Mouse (Mus musculus): ENCODE measurements around the gene Ndufs1.
"Not testable (repeated sequence)": the region's sequence is repeated elsewhere in the genome, so short reads cannot be mapped to it uniquely, and the experiment has no call there.

The Ndufs1 gene

GRCm38 (mm10) chr1:63176604-63177421, at the start of gene Ndufs1, which contains the start of gene Eef1b2:
Gene Ndufs1 (minus strand): TSS chr1:63176833.
Gene Eef1b2 (plus strand): TSS chr1:63176825.
- peak; percentile 95 for DNase-seq (ENCODE audit: low spot score)

DNA sequence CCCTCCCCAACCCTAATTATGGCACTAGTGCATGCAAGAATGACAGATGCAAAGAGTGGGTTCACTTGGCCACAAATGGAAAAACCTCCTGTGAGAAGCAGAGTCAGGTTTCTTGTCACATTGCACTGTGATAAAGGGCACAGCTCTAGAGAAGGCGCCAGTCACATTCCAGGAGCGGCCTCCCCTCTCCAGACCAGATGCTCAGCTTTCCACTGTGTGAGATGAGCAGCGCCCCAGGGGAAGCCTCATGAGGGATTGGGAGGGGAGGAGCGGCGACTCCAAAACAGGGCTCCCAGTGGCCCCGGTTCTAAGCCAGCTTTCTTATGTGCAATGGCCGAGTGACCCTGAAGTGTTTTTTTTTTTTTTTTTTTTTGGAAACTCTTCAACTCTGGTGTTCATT, 49.3 kb upstream of the Ndufs1 start:
- DNase-seq (ENCODE audit: low spot score): no peak

- no peak for DNase-seq (ENCODE audit: low spot score)
These were observed 48.4 kb upstream of the Ndufs1 start for GRCm38 (mm10) chr1:63225009-63225408.

- no peak for DNase-seq (ENCODE audit: low spot score)
These were observed 42.6 kb upstream of the Ndufs1 start for GRCm38 (mm10) chr1:63219277-63219676.

GRCm38 (mm10) chr1:63214631-63215030, 38.0 kb upstream of the Ndufs1 start:
- DNase-seq (ENCODE audit: low spot score): no peak

DNA sequence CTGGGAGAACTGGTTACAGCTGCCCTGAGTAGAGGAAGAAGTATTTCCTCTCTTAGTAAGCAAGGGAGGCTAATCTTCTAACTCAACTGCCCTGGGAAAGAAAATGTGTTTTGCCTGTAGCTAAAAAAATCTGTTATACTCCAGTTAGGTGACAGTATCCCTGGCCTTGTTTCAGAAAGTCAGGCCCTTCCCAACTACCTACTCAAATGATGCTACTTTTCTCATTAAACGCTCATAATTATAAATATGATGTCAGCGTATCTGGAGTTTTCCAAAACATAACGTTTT, 37.6 kb upstream of the Ndufs1 start, which contains the start of gene Gpr1:
Gene Gpr1 (minus strand): TSS at position 273 of the 288 bp plus-strand sequence.
- DNase-seq (ENCODE audit: low spot score): no peak

DNA sequence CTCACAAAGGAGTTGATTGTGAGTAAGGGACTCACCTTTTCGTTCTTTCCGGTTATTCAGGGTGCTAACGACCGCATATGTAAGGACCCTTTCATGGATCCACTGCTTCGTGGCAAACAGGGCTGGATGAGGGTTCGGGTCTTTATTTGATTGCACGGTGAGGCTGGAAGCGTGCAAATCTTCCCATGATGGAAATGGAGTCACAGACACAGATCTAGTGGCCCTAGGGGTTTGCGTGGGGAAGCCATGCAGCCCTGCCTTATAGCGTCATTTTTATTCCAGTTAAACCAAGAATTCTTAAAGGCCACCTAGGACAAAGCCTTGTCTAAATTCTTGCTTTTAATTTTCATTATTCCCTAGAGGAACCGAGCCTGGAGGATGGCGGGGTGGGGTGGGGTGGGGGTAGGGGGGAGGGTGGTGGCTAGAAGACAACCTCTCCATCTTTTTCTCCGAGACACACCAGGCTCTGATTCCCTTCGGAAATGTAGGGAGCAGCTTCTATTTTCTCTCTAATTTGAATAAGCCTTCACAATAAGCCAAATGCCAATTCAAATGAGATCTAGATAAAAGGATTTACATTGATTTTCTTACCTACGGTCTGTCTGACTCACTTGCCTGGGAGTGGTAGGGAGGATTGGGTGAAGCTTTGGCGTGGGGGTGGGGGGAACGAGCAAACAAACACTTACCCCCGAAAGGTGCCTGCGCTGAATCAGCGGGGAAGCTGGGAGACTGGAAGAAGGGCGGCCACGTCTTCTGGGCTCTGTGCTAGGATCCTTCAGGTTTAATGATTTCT, 37.0 kb upstream of the Ndufs1 start:
- DNase-seq (ENCODE audit: low spot score): no peak

- no peak for DNase-seq (ENCODE audit: low spot score)
These were observed 33.4 kb upstream of the Ndufs1 start for GRCm38 (mm10) chr1:63209861-63210529.

DNA sequence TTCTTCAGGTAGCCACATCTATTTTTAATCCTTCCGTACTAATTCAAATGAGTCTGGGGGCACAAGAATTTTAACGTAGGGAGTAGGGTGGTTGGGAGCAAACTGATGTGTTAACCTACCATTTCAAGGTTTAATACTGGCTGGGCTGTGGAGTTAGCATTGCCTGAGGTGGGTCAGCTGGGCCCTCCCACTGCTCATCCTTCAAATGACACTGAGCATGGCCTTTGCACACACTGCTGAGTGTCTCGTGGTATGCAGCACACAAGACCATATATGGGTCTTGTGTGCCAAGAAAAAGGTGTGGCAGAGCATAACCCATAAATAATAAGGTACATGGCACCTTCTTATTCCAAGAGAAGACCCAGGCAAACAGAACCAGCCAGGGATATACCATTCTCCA, 31.0 kb upstream of the Ndufs1 start:
- DNase-seq (ENCODE audit: low spot score): no peak

- DNase-seq (ENCODE audit: low spot score): no peak
These were observed 28.2 kb upstream of the Ndufs1 start for GRCm38 (mm10) chr1:63204660-63205394.

DNA sequence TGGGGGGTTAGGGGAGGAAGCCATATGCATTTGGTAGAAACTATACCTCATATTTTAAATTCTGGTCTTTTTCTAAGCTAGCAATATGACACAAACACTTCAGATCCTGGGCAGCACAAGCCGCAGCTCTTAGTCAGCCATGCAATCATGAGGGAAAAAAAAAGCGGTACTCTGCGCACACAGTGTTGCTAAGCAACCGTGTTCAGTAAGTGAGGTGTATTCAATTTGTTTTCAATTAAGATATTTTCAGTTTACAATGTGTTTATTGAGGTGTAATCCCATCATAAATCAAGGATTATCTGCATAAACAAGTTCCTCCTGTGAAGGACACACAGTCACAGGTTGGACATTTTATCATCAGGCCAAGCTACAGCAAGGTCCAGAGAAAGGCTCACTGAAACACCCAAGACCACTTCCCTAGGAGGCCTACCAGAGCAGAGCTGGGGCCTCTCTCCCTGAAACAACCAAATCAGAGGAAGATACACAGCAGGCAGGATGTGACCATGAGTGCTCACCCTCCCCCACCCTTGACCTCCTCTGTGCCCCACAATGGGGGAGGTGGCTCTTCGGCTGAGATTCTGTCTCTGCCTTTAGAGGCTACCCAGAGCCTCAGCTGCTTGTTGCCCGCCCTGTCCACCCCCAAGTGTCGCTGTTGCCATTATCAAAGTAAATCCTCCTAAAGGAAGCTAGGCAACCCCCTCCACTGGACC, 27.5 kb upstream of the Ndufs1 start:
- no peak for DNase-seq (ENCODE audit: low spot score)

DNA sequence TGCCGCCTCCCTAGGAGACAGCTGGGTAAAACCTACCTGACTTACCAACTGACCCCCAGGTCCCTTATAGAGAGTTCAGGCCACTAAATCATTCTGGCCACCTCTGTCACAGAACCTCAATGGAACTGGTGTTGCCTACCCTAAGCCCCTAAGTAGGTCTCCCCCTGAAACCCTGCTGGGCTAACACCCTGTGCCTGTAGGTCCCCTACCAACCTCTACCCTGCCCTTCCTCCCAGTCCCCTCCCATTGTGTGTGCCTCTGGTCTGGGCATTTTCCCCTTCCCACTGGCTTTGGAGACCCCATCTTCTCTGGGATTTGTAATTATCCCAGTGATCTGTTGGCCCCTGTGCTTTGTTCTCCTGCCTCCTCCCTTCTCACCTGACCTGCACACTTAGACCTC, 26.8 kb upstream of the Ndufs1 start:
- DNase-seq (ENCODE audit: low spot score): no peak

DNA sequence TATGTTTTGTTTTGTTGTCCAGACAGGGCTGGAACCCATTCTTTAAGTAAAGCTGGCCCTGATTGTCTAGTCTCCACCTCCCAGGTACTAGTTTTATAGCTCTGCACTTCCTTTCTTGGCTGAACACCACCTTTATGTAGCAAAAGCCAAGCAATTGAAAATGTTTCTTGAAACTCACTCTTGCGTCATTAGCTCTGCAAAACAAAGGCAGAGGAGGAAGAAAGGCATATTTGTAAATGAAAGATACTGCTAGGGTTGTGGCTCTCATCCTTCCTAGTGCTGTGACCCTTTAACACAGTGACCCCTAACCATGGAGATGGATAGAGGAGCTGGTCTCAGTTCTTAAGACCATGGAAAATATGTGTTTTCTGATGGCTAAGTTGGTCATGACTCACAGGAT, 25.0 kb upstream of the Ndufs1 start:
- DNase-seq (ENCODE audit: low spot score): no peak

DNA sequence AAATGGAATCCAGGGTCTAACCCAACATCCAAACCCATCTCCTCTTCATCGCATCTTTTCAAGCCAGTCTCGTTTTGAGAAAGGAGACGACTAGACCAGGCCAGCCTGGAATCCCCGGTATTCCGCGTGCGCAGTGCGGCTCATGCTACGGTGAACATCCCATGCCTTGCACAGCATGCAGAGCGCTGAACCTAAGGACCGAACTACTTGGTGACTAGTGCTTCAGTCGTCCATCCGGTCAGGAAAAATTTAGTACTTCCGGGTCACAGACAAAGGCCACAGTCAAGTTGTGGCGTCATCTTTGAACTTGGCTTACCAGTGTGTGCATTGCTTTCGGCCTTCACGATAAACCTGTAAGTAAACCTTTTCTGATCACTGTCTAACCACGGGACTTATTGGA, 23.7 kb upstream of the Ndufs1 start:
- no peak for DNase-seq (ENCODE audit: low spot score)

- DNase-seq (ENCODE audit: low spot score): no peak
These were observed 22.8 kb upstream of the Ndufs1 start for GRCm38 (mm10) chr1:63199387-63199786.

DNA sequence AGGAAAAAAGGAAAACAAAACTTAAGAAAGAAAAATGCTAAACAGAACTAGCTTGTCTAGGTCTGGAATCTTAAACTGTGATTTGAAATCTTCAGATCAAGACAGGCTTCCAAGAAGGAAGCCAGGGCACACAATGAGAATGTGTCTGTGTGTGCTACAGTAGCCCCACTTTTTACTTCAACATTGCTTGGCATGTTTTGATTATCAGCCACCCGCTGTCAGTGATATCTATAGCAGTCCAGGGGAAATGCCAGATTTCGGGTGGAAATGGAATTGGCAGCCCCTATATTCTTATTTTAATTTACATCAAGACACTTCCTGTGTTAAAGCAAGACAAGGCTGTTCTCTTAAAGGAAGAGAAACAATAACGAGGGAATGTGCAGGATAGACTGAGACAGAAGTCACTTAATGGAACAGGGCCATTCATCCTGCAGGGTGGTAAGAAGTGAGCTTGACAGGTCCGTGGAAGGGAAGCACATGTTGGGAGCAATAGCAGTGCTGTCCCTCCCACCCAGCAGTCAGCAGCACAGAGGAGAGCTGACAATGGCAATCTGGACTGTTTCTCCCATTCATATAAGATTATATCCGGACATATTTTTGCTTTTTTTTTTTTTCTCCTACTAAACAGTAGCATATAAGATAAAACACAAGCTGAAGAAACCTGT, 19.3 kb upstream of the Ndufs1 start:
- no peak for DNase-seq (ENCODE audit: low spot score)

- no peak for DNase-seq (ENCODE audit: low spot score)
These were observed 15.9 kb upstream of the Ndufs1 start for GRCm38 (mm10) chr1:63192306-63193065.

DNA sequence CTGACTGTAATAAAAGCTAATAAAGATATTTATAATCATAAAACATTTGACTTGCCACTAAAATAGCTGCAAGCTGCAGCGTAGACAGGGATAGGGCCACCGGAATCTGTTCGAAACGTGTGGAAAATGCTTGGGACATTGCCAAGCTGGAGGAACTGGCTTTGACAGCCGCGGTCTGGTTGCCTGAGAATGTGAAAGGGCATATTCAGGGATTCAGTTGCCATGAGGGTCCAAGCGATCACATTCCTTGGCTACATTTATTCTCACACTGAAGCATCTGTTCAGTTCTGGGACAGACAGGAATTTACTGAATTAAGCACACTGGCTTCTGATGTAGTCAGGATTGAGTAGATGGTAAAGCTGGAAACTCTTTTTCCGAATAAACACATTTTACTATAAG, 14.2 kb upstream of the Ndufs1 start:
- no peak for DNase-seq (ENCODE audit: low spot score)

- no peak for DNase-seq (ENCODE audit: low spot score)
These were observed 11.9 kb upstream of the Ndufs1 start for GRCm38 (mm10) chr1:63188536-63188935.

DNA sequence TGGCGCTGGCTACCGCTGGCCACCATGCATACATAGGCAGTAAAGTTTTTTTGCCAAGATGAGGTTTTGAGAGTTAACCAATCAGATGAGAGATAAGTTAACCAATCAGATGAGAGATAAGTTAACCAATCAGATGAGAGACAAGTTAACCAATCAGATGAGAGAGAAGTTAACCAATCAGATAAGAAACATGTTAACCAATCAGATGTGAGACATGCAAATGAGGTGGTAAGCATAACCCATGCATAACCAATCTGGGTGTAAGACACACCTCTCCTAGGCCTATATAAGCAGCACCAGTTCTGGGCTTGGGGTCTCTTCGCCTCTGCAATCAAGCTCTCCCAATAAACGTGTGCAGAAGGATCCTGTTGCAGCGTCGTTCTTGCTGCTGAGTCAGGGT, 8.8 kb upstream of the Ndufs1 start:
- DNase-seq (ENCODE audit: low spot score): not testable (repeated sequence)

Data from urinary bladder, postnatal 25 days (tissue).